Mouse (Mus musculus) testis, adult 2 months (tissue): ENCODE measurements around the gene 9330161L09Rik. TPM values are rescaled to one million over a fixed set of nuclear protein-coding genes. Genes with fewer than 3 reads are reported as not detected.

Source experiments
- H3K27ac ChIP-seq: fragments of 200-500 bp; 2 replicates; pipeline ENCODE4 v1.5.1; 2012; ENCODE audit warnings: low read depth, low read length; ENCODE audit not compliant: control insufficient read depth, insufficient read depth
- H3K27me3 ChIP-seq: fragments of 200-500 bp; 2 replicates; pipeline ENCODE4 v1.6.1; 2012; ENCODE audit warnings: mild to moderate bottlenecking, low read length, moderate library complexity; ENCODE audit not compliant: control insufficient read depth, insufficient read depth
- H3K36me3 ChIP-seq: fragments of 200-500 bp; 2 replicates; pipeline ENCODE4 v1.6.1; 2012; ENCODE audit warnings: mild to moderate bottlenecking, low read length; ENCODE audit not compliant: control insufficient read depth, insufficient read depth
- H3K4me1 ChIP-seq: fragments of 200-500 bp; 2 replicates; pipeline ENCODE4 v1.6.1; 2012; ENCODE audit warnings: low read length; ENCODE audit not compliant: control insufficient read depth, insufficient read depth
- H3K4me3 ChIP-seq: fragments of 200-500 bp; 2 replicates; pipeline ENCODE4 v1.5.1; 2012; ENCODE audit warnings: low read depth, mild to moderate bottlenecking, low read length, moderate library complexity, mixed read lengths; ENCODE audit not compliant: control insufficient read depth
- CTCF ChIP-seq: fragments of 200-500 bp; IDR thresholded peaks from 2 replicates; pipeline ENCODE4 v1.5.1; 2012; ENCODE audit warnings: low read depth, mild to moderate bottlenecking, inconsistent platforms, low read length, moderate library complexity; ENCODE audit not compliant: control insufficient read depth, insufficient read depth, insufficient replicate concordance
- POLR2A ChIP-seq: fragments of 200-500 bp; IDR thresholded peaks from 2 replicates; pipeline ENCODE4 v1.6.1; 2012; ENCODE audit warnings: low read depth, mild to moderate bottlenecking, inconsistent platforms, low read length, moderate library complexity; ENCODE audit not compliant: control insufficient read depth
- polyA plus RNA-seq: library from polyadenylated mRNA; depleted of rRNA; stranded (reverse); fragments of >200 nt; gene quantifications from 2 replicates; pipeline ENCODE4 v1.2.3, GENCODE M21; 2012

The 9330161L09Rik gene
- polyA plus RNA-seq, 1 experiment, result 0.52 TPM

DNA sequence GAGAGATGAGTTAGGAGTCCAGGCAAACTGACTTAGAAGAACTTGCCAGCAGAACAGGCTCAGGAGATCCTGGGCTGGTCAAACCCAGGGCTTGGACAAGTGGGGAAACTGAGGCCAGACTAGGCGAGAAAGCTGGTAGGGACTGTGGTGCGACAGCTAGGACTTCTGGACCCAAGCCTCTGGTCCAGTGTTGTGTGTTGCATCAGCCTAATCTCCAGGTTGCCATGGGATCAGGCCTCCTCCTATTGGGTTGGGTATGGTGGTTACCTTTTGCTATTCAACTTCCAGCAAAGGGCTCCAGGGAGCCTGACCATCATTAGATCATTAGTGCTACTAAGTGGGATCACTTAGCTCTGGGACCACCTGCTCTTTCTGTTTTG, 18.3 kb downstream of the 9330161L09Rik start:
- H3K36me3 ChIP-seq, result no peaks in the 10 kb centered on the region
- H3K4me1 ChIP-seq, result peaks cover 4% of the 10 kb centered on the region; the same call in 1 of the 2 replicates
- no peak overlapping the region for H3K27ac ChIP-seq
- H3K4me3 ChIP-seq, result peak overlapping the region; percentile 96
- no peak for TF ChIP-seq POLR2A
- TF ChIP-seq CTCF, result no peak
- H3K27me3 ChIP-seq, result no peaks in the 10 kb centered on the region

DNA sequence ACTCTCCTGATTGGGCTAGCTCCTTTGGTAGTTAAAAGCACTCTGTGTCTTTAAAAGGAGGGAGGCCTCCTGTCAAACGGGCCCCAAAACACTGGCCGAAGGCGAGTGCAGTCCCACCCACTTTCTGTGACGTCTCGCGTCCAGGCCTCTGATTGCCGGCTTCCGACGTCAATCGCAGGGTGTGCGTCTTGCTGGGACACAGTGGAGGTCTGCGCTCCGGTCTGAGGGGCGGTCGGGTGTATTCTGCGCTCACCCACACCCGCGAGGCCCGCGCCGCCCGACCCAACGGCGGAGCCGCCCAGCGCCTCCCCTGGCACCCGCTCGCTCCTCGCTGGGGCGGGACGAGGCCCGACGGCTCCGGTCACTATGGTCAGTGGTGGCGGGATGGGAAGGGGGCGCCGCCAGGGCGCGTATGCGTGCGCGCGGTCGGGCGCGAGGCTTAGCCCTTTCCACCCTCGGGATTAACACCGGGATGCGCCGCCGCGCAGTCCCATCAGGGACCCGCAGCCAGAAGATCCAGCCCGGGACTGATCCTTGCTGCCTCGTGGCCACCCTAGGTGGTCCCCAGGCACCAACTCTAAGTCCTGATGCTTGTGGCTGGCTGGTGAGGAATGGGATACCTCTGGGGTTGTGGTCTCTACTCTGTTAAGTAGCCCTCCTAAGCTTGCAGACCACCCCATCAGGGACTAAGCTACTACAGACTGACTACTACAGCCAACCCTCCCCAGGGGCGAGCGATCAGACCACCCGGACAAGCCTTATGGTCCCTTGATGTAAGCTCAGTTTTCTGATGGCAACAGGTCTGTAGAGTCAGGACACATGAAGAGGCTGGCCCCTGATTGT, 18.9 kb downstream of the 9330161L09Rik start, which contains the start of gene Otub2:
TSS of gene Otub2 (plus strand) at position 178 of the 843 bp plus-strand sequence.
- H3K4me3 ChIP-seq, result peak within 1 kb of the TSS; percentile 96
- peak within 1 kb of the TSS; percentile 67 for H3K27ac ChIP-seq
- H3K4me1 ChIP-seq, result peaks cover 4% of the 10 kb centered on the region; the same call in 1 of the 2 replicates
- H3K27me3 ChIP-seq, result no peaks in the 10 kb centered on the region
- H3K36me3 ChIP-seq, result no peaks in the 10 kb centered on the region
- TF ChIP-seq POLR2A (peak; percentile 86), CTCF (no peak)

DNA sequence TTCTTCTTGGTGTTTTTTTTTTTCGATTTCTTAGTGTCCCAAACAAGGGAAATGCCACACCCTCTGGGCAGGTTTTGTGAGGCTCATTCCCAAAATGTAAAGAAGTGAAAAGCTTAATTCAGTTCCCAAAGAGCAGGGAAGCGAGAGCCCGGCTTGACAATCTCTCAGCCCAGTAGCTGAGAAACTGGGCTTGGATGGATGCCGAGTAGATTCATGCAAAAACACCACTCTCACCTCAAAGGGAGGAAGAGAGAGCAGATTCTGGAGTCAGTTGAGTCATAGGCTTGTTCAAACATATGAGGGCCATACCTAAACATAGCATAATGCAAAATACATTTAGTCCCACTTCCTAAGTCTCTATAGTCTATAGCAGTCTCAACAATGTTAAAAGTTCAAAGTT, 27.4 kb downstream of the 9330161L09Rik start:
- no peak overlapping the region for H3K4me3 ChIP-seq
- no peaks in the 10 kb centered on the region for H3K36me3 ChIP-seq
- no peak overlapping the region for H3K27ac ChIP-seq
- TF ChIP-seq POLR2A (no peak), CTCF (no peak)
- H3K27me3 ChIP-seq, result no peaks in the 10 kb centered on the region
- H3K4me1 ChIP-seq, result no peaks in the 10 kb centered on the region

DNA sequence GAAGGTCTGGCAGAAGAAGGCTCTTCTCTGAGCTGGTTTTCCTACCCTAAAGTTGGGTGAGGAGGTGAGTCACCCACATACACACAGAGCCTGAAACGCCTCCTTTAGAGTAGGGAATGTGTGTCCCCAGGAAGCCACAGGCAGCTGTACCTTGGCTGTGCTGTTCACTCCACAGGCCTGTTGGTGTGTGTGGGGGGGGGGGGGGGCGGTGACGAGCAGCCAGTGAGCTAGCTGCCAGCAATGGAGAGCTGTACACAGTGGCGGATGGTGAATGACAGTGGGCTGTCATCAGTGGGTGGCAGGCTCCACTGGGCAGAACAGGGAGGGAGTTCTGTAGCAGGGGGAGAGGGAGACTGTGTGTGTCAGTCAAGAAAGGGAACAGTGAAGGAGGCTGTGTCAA, 30.8 kb downstream of the 9330161L09Rik start:
- Histone ChIP-seq H3K4me3 (no peak overlapping the region), H3K27me3 (no peaks in the 10 kb centered on the region), H3K4me1 (no peaks in the 10 kb centered on the region), H3K36me3 (no peaks in the 10 kb centered on the region), H3K27ac (no peak overlapping the region)
- TF ChIP-seq POLR2A (no peak), CTCF (no peak)

DNA sequence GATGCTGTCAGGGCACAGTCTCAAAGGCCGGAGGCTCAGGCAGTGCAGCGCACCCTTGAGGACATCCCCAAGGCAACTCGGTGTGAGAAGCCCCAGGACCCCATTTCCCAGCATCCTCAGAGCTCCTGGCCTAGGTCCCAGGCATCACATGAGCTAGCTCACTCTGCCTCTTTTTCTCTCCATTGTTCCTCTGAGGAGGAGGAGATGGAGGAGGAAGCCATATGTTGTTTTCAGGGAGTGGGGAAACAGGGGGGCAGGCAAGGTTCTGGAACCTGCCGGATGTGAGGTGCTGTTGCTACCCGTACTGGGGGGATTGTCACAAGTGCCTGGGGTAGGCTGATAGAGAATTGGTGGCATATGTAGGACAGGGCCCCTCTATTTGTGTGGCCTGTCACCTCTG, 31.5 kb downstream of the 9330161L09Rik start:
- H3K27ac ChIP-seq, result no peak overlapping the region
- no peaks in the 10 kb centered on the region for H3K4me1 ChIP-seq
- TF ChIP-seq POLR2A (no peak), CTCF (no peak)
- no peaks in the 10 kb centered on the region for H3K36me3 ChIP-seq
- no peak overlapping the region for H3K4me3 ChIP-seq
- H3K27me3 ChIP-seq, result no peaks in the 10 kb centered on the region

DNA sequence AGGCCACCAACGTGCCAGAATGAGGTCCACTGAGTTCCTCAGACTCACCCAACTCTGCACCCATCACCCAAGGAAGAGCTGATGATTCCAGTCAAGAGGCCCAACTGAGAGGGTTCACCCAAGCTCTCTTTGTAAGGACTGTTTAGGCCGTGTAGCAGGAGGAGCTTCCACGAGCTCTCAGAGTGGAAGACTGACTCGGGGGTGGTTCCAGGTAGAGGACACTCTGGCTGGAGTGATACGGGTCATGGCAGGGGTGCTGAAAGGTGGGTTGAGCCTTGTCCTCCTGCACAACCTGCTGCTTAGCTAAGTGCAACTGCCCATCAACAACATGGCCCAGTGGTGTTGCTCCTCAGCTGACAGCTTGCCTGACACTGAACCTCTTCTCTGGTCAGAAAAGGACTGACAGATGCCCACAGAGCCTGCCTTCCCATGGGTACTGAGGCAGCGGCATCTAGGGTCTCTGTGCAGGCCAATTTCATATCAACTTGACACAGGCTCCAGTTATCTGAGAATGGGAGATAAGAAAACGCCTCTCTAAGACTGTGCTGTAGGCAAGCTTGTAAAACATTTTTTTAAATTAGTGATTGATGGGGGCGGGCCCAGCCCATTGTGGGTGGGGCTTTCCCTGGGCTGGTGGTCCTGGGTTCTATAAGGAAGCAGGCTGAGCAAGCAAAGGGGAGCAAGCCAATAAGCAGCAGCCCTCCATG, 33.9 kb downstream of the 9330161L09Rik start:
- H3K4me1 ChIP-seq, result 0 out of 2 replicates have a peak, but pooled peaks cover under 1% of the 10 kb centered on the region
- H3K36me3 ChIP-seq, result no peaks in the 10 kb centered on the region
- H3K27me3 ChIP-seq, result no peaks in the 10 kb centered on the region
- TF ChIP-seq POLR2A, result no peak
- no peak for TF ChIP-seq CTCF
- H3K4me3 ChIP-seq, result no peak overlapping the region
- no peak overlapping the region for H3K27ac ChIP-seq

DNA sequence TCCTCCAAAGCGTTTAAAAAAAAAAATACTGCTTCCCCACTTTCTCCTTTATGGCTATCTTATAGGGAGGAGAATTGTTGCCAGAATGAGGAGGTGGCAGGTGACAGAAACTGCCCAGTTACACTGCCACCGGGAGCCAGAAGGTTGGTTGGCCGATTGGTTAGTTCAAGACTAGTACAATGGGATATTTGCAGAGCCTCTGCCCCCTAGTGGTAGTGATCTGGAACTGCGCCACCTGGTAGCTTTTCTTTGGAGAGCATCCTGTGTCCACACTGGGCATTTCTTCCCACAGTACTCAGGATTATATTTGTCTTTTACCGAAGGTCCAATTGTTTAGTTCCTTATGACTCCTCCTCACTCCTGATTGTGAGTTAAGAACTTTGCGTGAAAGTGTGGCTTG, 35.9 kb downstream of the 9330161L09Rik start:
- no peaks in the 10 kb centered on the region for H3K27me3 ChIP-seq
- H3K4me3 ChIP-seq, result no peak overlapping the region
- peaks cover 18% of the 10 kb centered on the region for H3K4me1 ChIP-seq
- H3K27ac ChIP-seq, result no peak overlapping the region
- no peak for TF ChIP-seq POLR2A
- TF ChIP-seq CTCF, result peak; percentile 87
- H3K36me3 ChIP-seq, result no peaks in the 10 kb centered on the region
